Mouse (Mus musculus) midbrain, embryonic 10.5 days (tissue): ENCODE measurements around the gene Retreg1. TPM values are rescaled to one million over a fixed set of nuclear protein-coding genes. Genes with fewer than 3 reads are reported as not detected.

Source experiments
- DNase-seq: peaks from one replicate; pipeline ENCODE4 v3.0.0-alpha.2; 2017; ENCODE audit warnings: low spot score
- H3K27ac ChIP-seq: fragments of 300-500 bp; sonication (generic); replicated peaks from 2 replicates; pipeline ENCODE4 v1.5.1; 2016; ENCODE audit warnings: mild to moderate bottlenecking
- H3K27me3 ChIP-seq: fragments of 300-500 bp; sonication (generic); 2 replicates; pipeline ENCODE4 v1.6.1; 2016; ENCODE audit warnings: low read depth, mild to moderate bottlenecking; ENCODE audit not compliant: poor library complexity, severe bottlenecking
- H3K36me3 ChIP-seq: fragments of 300-500 bp; sonication (generic); 2 replicates; pipeline ENCODE4 v1.6.1; 2016; ENCODE audit warnings: mild to moderate bottlenecking, moderate library complexity
- H3K4me1 ChIP-seq: fragments of 300-500 bp; sonication (generic); 2 replicates; pipeline ENCODE4 v1.6.1; 2016
- H3K4me3 ChIP-seq: fragments of 300-500 bp; sonication (generic); 2 replicates; pipeline ENCODE4 v1.5.1; 2016; ENCODE audit warnings: mild to moderate bottlenecking, moderate library complexity
- H3K9me3 ChIP-seq: fragments of 300-500 bp; sonication (generic); replicated peaks from 2 replicates; pipeline ENCODE4 v1.6.1; 2016; ENCODE audit warnings: mild to moderate bottlenecking
- WGBS: fragments of 180-500 bp; shearing (Covaris S2); methylation state at CpG from one replicate; pipeline ENCODE4 v1.1.7; 2016; 5-methylcytosine and 5-hydroxymethylcytosine counted together
- polyA plus RNA-seq: library from polyadenylated mRNA; unstranded; fragments of >200 nt; fragmentation: Nextera tagmentation; extraction: Ambion mirVana; gene quantifications from 2 replicates; pipeline ENCODE4 v1.2.1, GENCODE M21; 2016

Retreg1 gene
- polyA plus RNA-seq, 1 experiment from 2014 or later: 1.9 TPM

GRCm38 (mm10) chr15:25842462-25843085, 406 bp upstream of the Retreg1 start:
- Histone ChIP-seq H3K4me3 (peak overlapping the region; percentile 88), H3K36me3 (no peaks in the 10 kb centered on the region), H3K27ac (peak overlapping the region; percentile 87), H3K27me3 (peaks cover 46% of the 10 kb centered on the region), H3K4me1 (peaks cover 34% of the 10 kb centered on the region), H3K9me3 (peaks cover 1% of the 10 kb centered on the region; the same call in 1 of the 2 replicates)
- DNase-seq: peak; percentile 26
- WGBS: 12% methylated on average over 16 of the region's 16 CpGs

GRCm38 (mm10) chr15:25844013-25844570, 1.1 kb downstream of the Retreg1 start:
- H3K4me1 ChIP-seq: peaks cover 34% of the 10 kb centered on the region
- peak overlapping the region; percentile 88 for H3K4me3 ChIP-seq
- no peak overlapping the region for H3K27ac ChIP-seq
- H3K36me3 ChIP-seq: no peaks in the 10 kb centered on the region
- WGBS: 13% methylated on average over 11 of the region's 11 CpGs
- DNase-seq: no peak
- no peaks in the 10 kb centered on the region for H3K9me3 ChIP-seq
- peaks cover 46% of the 10 kb centered on the region for H3K27me3 ChIP-seq

GRCm38 (mm10) chr15:25844771-25845170, 1.8 kb downstream of the Retreg1 start:
- no peaks in the 10 kb centered on the region for H3K9me3 ChIP-seq
- no peak for DNase-seq
- WGBS: 60% methylated on average over 4 of the region's 4 CpGs
- no peak overlapping the region for H3K27ac ChIP-seq
- H3K27me3 ChIP-seq: peaks cover 46% of the 10 kb centered on the region
- no peaks in the 10 kb centered on the region for H3K36me3 ChIP-seq
- peaks cover 34% of the 10 kb centered on the region for H3K4me1 ChIP-seq
- no peak overlapping the region for H3K4me3 ChIP-seq

GRCm38 (mm10) chr15:25847576-25848168, 4.7 kb downstream of the Retreg1 start:
- peaks cover 16% of the 10 kb centered on the region for H3K4me1 ChIP-seq
- DNase-seq: no peak
- H3K27ac ChIP-seq: no peak overlapping the region
- H3K27me3 ChIP-seq: peaks cover 26% of the 10 kb centered on the region
- no peaks in the 10 kb centered on the region for H3K36me3 ChIP-seq
- no peaks in the 10 kb centered on the region for H3K9me3 ChIP-seq
- 88% methylated on average over 1 of the region's 1 CpGs for WGBS
- H3K4me3 ChIP-seq: no peak overlapping the region

- H3K27ac ChIP-seq: no peak overlapping the region
- no peak for DNase-seq
- H3K4me3 ChIP-seq: no peak overlapping the region
- H3K36me3 ChIP-seq: no peaks in the 10 kb centered on the region
- 72% methylated on average over 11 of the region's 11 CpGs for WGBS
- no peaks in the 10 kb centered on the region for H3K9me3 ChIP-seq
- no peaks in the 10 kb centered on the region for H3K4me1 ChIP-seq
- H3K27me3 ChIP-seq: no peaks in the 10 kb centered on the region
These were observed 7.6 kb downstream of the Retreg1 start for GRCm38 (mm10) chr15:25850552-25850951.

- H3K4me1 ChIP-seq: peaks cover 6% of the 10 kb centered on the region
- no peaks in the 10 kb centered on the region for H3K27me3 ChIP-seq
- 72% methylated on average over 18 of the region's 18 CpGs for WGBS
- H3K4me3 ChIP-seq: no peak overlapping the region
- H3K27ac ChIP-seq: no peak overlapping the region
- no peaks in the 10 kb centered on the region for H3K9me3 ChIP-seq
- no peak for DNase-seq
- no peaks in the 10 kb centered on the region for H3K36me3 ChIP-seq
These were observed 11.4 kb downstream of the Retreg1 start for GRCm38 (mm10) chr15:25854270-25854904.

GRCm38 (mm10) chr15:25858611-25859058, 15.7 kb downstream of the Retreg1 start:
- Histone ChIP-seq H3K27ac (no peak overlapping the region), H3K4me3 (no peak overlapping the region), H3K4me1 (peaks cover 8% of the 10 kb centered on the region), H3K27me3 (no peaks in the 10 kb centered on the region), H3K36me3 (no peaks in the 10 kb centered on the region), H3K9me3 (no peaks in the 10 kb centered on the region)
- WGBS: 74% methylated on average over 10 of the region's 12 CpGs
- DNase-seq: no peak

- no peaks in the 10 kb centered on the region for H3K27me3 ChIP-seq
- DNase-seq: no peak
- WGBS: 69% methylated on average over 3 of the region's 3 CpGs
- H3K9me3 ChIP-seq: no peaks in the 10 kb centered on the region
- H3K36me3 ChIP-seq: no peaks in the 10 kb centered on the region
- H3K4me3 ChIP-seq: no peak overlapping the region
- no peak overlapping the region for H3K27ac ChIP-seq
- peaks cover 8% of the 10 kb centered on the region for H3K4me1 ChIP-seq
These were observed 16.5 kb downstream of the Retreg1 start for GRCm38 (mm10) chr15:25859469-25859868.

GRCm38 (mm10) chr15:25861900-25862299, 18.9 kb downstream of the Retreg1 start:
- no peaks in the 10 kb centered on the region for H3K36me3 ChIP-seq
- 86% methylated on average over 7 of the region's 7 CpGs for WGBS
- no peak overlapping the region for H3K4me3 ChIP-seq
- no peak for DNase-seq
- H3K4me1 ChIP-seq: peaks cover 8% of the 10 kb centered on the region
- no peak overlapping the region for H3K27ac ChIP-seq
- H3K9me3 ChIP-seq: no peaks in the 10 kb centered on the region
- H3K27me3 ChIP-seq: no peaks in the 10 kb centered on the region

GRCm38 (mm10) chr15:25865605-25866004, 22.6 kb downstream of the Retreg1 start:
- Histone ChIP-seq H3K4me1 (0 out of 2 replicates have a peak, but pooled peaks cover 2% of the 10 kb centered on the region), H3K4me3 (no peak overlapping the region), H3K9me3 (no peaks in the 10 kb centered on the region), H3K27ac (no peak overlapping the region), H3K36me3 (no peaks in the 10 kb centered on the region), H3K27me3 (no peaks in the 10 kb centered on the region)
- DNase-seq: no peak
- WGBS: 88% methylated on average over 3 of the region's 3 CpGs

- Histone ChIP-seq H3K4me3 (no peak overlapping the region), H3K36me3 (no peaks in the 10 kb centered on the region), H3K27me3 (no peaks in the 10 kb centered on the region), H3K4me1 (0 out of 2 replicates have a peak, but pooled peaks cover 2% of the 10 kb centered on the region), H3K27ac (no peak overlapping the region), H3K9me3 (no peaks in the 10 kb centered on the region)
- 91% methylated on average over 6 of the region's 6 CpGs for WGBS
- DNase-seq: no peak
These were observed 23.1 kb downstream of the Retreg1 start for GRCm38 (mm10) chr15:25866106-25866505.

GRCm38 (mm10) chr15:25869129-25869528, 26.1 kb downstream of the Retreg1 start:
- no peak for DNase-seq
- Histone ChIP-seq H3K27ac (no peak overlapping the region), H3K36me3 (no peaks in the 10 kb centered on the region), H3K4me3 (no peak overlapping the region), H3K4me1 (0 out of 2 replicates have a peak, but pooled peaks cover 3% of the 10 kb centered on the region), H3K9me3 (no peaks in the 10 kb centered on the region), H3K27me3 (no peaks in the 10 kb centered on the region)
- 59% methylated on average over 5 of the region's 5 CpGs for WGBS

GRCm38 (mm10) chr15:25871470-25871869, 28.5 kb downstream of the Retreg1 start:
- no peaks in the 10 kb centered on the region for H3K36me3 ChIP-seq
- no peaks in the 10 kb centered on the region for H3K9me3 ChIP-seq
- H3K27ac ChIP-seq: no peak overlapping the region
- WGBS: 93% methylated on average over 7 of the region's 7 CpGs
- no peak for DNase-seq
- H3K27me3 ChIP-seq: no peaks in the 10 kb centered on the region
- H3K4me1 ChIP-seq: peaks cover 3% of the 10 kb centered on the region; the same call in 1 of the 2 replicates
- H3K4me3 ChIP-seq: no peak overlapping the region
